Mouse (Mus musculus) heart, postnatal 25 days (tissue): ENCODE results near the gene Skida1. TPM values are rescaled to one million over a fixed set of nuclear protein-coding genes. Genes with fewer than 3 reads are reported as not detected.

ENCODE experiments used
- DNase-seq: peaks from one replicate; pipeline ENCODE4 v3.0.0; 2022; ENCODE audit warnings: low spot score
- intact Hi-C: fragments of 180-260 bp; cut with DNase I; formaldehyde crosslinking; loops from one replicate; pipeline ENCODE4 v1.15.1; 2025
- total RNA-seq, 2 experiments: library from RNA; stranded (reverse); gene quantifications; 2 replicates each; pipeline ENCODE4 v1.2.3; 2021

Skida1 gene
- total RNA-seq, 2 experiments from 2014 or later = 3.3 to 4.0 TPM

GRCm38 (mm10) chr2:18056786-18057255 lies 8.0 kb upstream of the Skida1 start:
- peak; percentile 98 for DNase-seq
- intact Hi-C loops = loop anchor here (2.0 to 10.0 kb wide), 5 partner anchors 28 to 635 kb away; partner anchors contain the start of genes Bmi1, Dnajc1 and Spag6

GRCm38 (mm10) chr2:18055929-18056785 lies 7.3 kb upstream of the Skida1 start:
- intact Hi-C loops = loop anchor here (2.0 to 10.0 kb wide), 5 partner anchors 27 to 636 kb away; partner anchors contain the start of genes Bmi1, Dnajc1 and Spag6
- peak; percentile 90 for DNase-seq

- intact Hi-C loops = loop anchor here (5.0 to 10.0 kb wide), 3 partner anchors 337 to 637 kb away; partner anchors contain the start of genes Dnajc1 and Spag6
- DNase-seq = no peak
Measured at GRCm38 (mm10) chr2:18055016-18055928, 6.4 kb upstream of the Skida1 start, which contains the start of gene Mllt10. Gene Mllt10 (plus strand): TSS chr2:18055237.

GRCm38 (mm10) chr2:18053951-18054530 lies 5.2 kb upstream of the Skida1 start:
- intact Hi-C loops = loop anchor here (10.0 kb wide), 1 partner anchor 531 kb away; no protein-coding TSS in a partner anchor
- DNase-seq = peak; percentile 46

- DNase-seq = no peak
- intact Hi-C loops = loop anchor here (10.0 kb wide), 1 partner anchor 531 kb away; no protein-coding TSS in a partner anchor
Measured at GRCm38 (mm10) chr2:18053243-18053950, 4.5 kb upstream of the Skida1 start.

- no peak for DNase-seq
- intact Hi-C loops = loop anchor here (10.0 kb wide), 1 partner anchor 532 kb away; no protein-coding TSS in a partner anchor
Measured at GRCm38 (mm10) chr2:18052581-18052980, 3.7 kb upstream of the Skida1 start.

- DNase-seq = no peak
- intact Hi-C loops = loop anchor here (10.0 kb wide), 1 partner anchor 533 kb away; no protein-coding TSS in a partner anchor
Measured at GRCm38 (mm10) chr2:18051831-18052170, 3.0 kb upstream of the Skida1 start.

- DNase-seq = no peak
- intact Hi-C loops = loop anchor here (10.0 kb wide), 1 partner anchor 534 kb away; no protein-coding TSS in a partner anchor
Measured at GRCm38 (mm10) chr2:18051026-18051830, 2.4 kb upstream of the Skida1 start.

- intact Hi-C loops = loop anchor here (10.0 kb wide), 1 partner anchor 534 kb away; no protein-coding TSS in a partner anchor
- DNase-seq = no peak
Measured at GRCm38 (mm10) chr2:18050541-18050985, 1.7 kb upstream of the Skida1 start.

- intact Hi-C loops = loop anchor here (10.0 kb wide), 1 partner anchor 535 kb away; no protein-coding TSS in a partner anchor
- DNase-seq = no peak
Measured at GRCm38 (mm10) chr2:18050018-18050417, 1.2 kb upstream of the Skida1 start.

GRCm38 (mm10) chr2:18049279-18049821 lies 499 bp upstream of the Skida1 start:
- intact Hi-C loops = loop anchor here (2.0 to 5.0 kb wide), 3 partner anchors 13 to 718 kb away; partner anchors contain the start of gene Bmi1
- no peak for DNase-seq

GRCm38 (mm10) chr2:18047646-18048452 lies 1.0 kb downstream of the Skida1 start:
- intact Hi-C loops = loop anchor here (2.0 to 5.0 kb wide), 3 partner anchors 15 to 719 kb away; partner anchors contain the start of gene Bmi1
- peak; percentile 70 for DNase-seq

GRCm38 (mm10) chr2:18046758-18047645 lies 1.8 kb downstream of the Skida1 start:
- intact Hi-C loops = loop anchor here (1.0 to 5.0 kb wide), 2 partner anchors 16 to 720 kb away; no protein-coding TSS in a partner anchor
- peak; percentile 49 for DNase-seq

- no peak for DNase-seq
- intact Hi-C loops = loop anchor here (1.0 to 5.0 kb wide), 2 partner anchors 15 to 721 kb away; no protein-coding TSS in a partner anchor
Measured at GRCm38 (mm10) chr2:18046186-18046585, 2.7 kb downstream of the Skida1 start.

- no peak for DNase-seq
- intact Hi-C loops = loop anchor here (1.0 to 5.0 kb wide), 2 partner anchors 14 to 722 kb away; no protein-coding TSS in a partner anchor
Measured at GRCm38 (mm10) chr2:18045781-18046181, 3.1 kb downstream of the Skida1 start.
